Mouse (Mus musculus) hindbrain, embryonic 10.5 days (tissue): ENCODE data around the gene Kif1a. TPM values are rescaled to one million over a fixed set of nuclear protein-coding genes. Genes with fewer than 3 reads are reported as not detected.

Experiments
- DNase-seq: peaks from one replicate; pipeline ENCODE4 v3.0.0-alpha.2; 2017; ENCODE audit warnings: low spot score
- H3K27ac ChIP-seq: fragments of 300-500 bp; sonication (generic); 2 replicates; pipeline ENCODE4 v1.5.1; 2016; ENCODE audit warnings: mild to moderate bottlenecking, moderate library complexity
- H3K27me3 ChIP-seq: fragments of 300-500 bp; sonication (generic); 2 replicates; pipeline ENCODE4 v1.6.1; 2016; ENCODE audit warnings: mild to moderate bottlenecking; ENCODE audit not compliant: poor library complexity, insufficient read depth, severe bottlenecking
- H3K36me3 ChIP-seq: fragments of 300-500 bp; sonication (generic); 2 replicates; pipeline ENCODE4 v1.6.1; 2016; ENCODE audit warnings: mild to moderate bottlenecking, moderate library complexity
- H3K4me1 ChIP-seq: fragments of 300-500 bp; sonication (generic); replicated peaks from 2 replicates; pipeline ENCODE4 v1.6.1; 2016; ENCODE audit warnings: mild to moderate bottlenecking
- H3K4me3 ChIP-seq: fragments of 300-500 bp; sonication (generic); 2 replicates; pipeline ENCODE4 v1.5.1; 2016; ENCODE audit warnings: mild to moderate bottlenecking, moderate library complexity
- H3K9me3 ChIP-seq: fragments of 300-500 bp; sonication (generic); 2 replicates; pipeline ENCODE4 v1.6.1; 2016; ENCODE audit warnings: mild to moderate bottlenecking, moderate library complexity
- WGBS: fragments of 180-500 bp; shearing (Covaris S2); methylation state at CpG from one replicate; pipeline ENCODE4 v1.1.7; 2016; 5-methylcytosine and 5-hydroxymethylcytosine counted together
- polyA plus RNA-seq: library from polyadenylated mRNA; unstranded; fragments of >200 nt; fragmentation: Nextera tagmentation; extraction: Ambion mirVana; gene quantifications from 2 replicates; pipeline ENCODE4 v1.2.1, GENCODE M21; 2016

The Kif1a gene
- polyA plus RNA-seq, 1 experiment from 2014 or later: 79.0 TPM

- 79% methylated on average over 4 of the region's 4 CpGs for WGBS
- no peak overlapping the region for H3K4me3 ChIP-seq
- H3K27me3 ChIP-seq: no peaks in the 10 kb centered on the region
- peaks cover 87% of the 10 kb centered on the region for H3K36me3 ChIP-seq
- peaks cover 9% of the 10 kb centered on the region for H3K9me3 ChIP-seq
- no peak overlapping the region for H3K27ac ChIP-seq
- H3K4me1 ChIP-seq: peaks cover 6% of the 10 kb centered on the region; the same call in 1 of the 2 replicates
- no peak for DNase-seq
Measured at GRCm38 (mm10) chr1:93035981-93036380, 65.8 kb downstream of the Kif1a start.

- DNase-seq: no peak
- Histone ChIP-seq H3K4me1 (peaks cover 6% of the 10 kb centered on the region; the same call in 1 of the 2 replicates), H3K36me3 (peaks cover 71% of the 10 kb centered on the region), H3K4me3 (no peak overlapping the region), H3K27me3 (no peaks in the 10 kb centered on the region), H3K9me3 (peaks cover 9% of the 10 kb centered on the region), H3K27ac (peak overlapping the region; percentile 70)
- WGBS: 59% methylated on average over 8 of the region's 8 CpGs
Measured at GRCm38 (mm10) chr1:93033989-93034388, 67.8 kb downstream of the Kif1a start.

DNA sequence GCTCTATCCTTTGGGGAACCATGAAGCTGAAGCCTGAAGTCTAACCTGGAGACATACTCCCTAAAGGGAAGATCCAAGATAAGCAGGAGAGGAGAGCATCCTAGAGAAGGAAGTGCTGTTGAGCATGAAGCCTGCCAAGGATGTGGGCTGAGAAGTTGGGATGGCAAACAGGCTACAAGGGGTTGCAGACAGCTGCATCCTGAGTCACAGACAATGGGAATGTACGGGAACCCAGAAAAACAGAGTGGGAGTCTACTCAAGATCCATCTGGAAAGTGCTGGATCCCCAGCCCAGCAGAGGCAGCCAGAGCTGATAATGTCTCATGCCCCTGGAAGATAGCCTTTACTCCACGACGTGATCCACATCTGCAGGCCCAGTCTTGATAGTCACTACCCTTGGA, 70.6 kb downstream of the Kif1a start:
- H3K27me3 ChIP-seq: no peaks in the 10 kb centered on the region
- WGBS: 91% methylated on average over 3 of the region's 3 CpGs
- H3K4me3 ChIP-seq: no peak overlapping the region
- peaks cover 6% of the 10 kb centered on the region; the same call in 1 of the 2 replicates for H3K4me1 ChIP-seq
- no peaks in the 10 kb centered on the region for H3K9me3 ChIP-seq
- peaks cover 60% of the 10 kb centered on the region for H3K36me3 ChIP-seq
- DNase-seq: no peak
- no peak overlapping the region for H3K27ac ChIP-seq

DNA sequence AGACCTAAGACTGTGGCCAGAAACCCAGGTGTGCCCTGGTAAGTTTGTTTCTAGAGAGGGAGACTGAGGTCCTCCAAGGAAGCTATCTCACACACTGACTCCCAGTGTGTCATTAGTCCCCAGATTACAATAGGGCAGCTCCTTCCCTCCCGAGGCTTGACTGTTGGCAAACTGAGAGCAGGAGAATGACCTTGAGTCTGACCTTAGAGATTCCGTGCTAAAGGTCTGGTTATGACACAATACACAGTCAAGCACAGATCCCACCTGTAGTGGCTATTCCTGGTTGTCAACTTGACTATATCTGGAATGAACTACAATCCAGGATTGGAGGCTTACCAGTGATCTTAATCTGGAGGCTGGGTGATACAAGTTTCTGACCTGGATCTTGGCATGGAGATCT, 71.7 kb downstream of the Kif1a start:
- Histone ChIP-seq H3K27ac (no peak overlapping the region), H3K27me3 (no peaks in the 10 kb centered on the region), H3K36me3 (peaks cover 60% of the 10 kb centered on the region), H3K9me3 (no peaks in the 10 kb centered on the region), H3K4me1 (peaks cover 6% of the 10 kb centered on the region; the same call in 1 of the 2 replicates), H3K4me3 (no peak overlapping the region)
- WGBS: 77% methylated on average over 2 of the region's 2 CpGs
- DNase-seq: no peak

DNA sequence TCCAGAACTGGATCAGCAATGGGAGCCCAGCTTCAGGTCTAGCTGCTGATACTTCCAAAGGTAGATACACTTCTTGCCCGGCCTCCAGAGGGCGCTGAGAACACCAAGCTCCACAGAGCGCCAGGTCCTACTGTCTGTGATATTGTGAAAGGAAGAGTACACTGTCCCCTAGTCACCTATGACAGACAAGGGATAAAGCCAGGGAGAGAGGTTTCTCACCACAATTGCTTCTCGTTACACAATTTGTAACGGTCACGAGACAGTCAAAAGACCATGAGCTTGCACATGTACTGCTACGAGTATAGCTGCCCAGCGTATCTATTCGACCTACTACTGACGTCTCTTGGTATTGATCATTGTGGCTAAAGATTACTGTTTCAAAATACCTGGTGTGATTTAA, 72.4 kb downstream of the Kif1a start:
- Histone ChIP-seq H3K27ac (no peak overlapping the region), H3K36me3 (peaks cover 61% of the 10 kb centered on the region), H3K9me3 (no peaks in the 10 kb centered on the region), H3K4me1 (peaks cover under 1% of the 10 kb centered on the region; the same call in 1 of the 2 replicates), H3K27me3 (no peaks in the 10 kb centered on the region), H3K4me3 (no peak overlapping the region)
- DNase-seq: no peak
- 96% methylated on average over 10 of the region's 10 CpGs for WGBS

GRCm38 (mm10) chr1:93026600-93026999, 75.2 kb downstream of the Kif1a start:
- Histone ChIP-seq H3K27ac (no peak overlapping the region), H3K4me1 (no peaks in the 10 kb centered on the region), H3K27me3 (no peaks in the 10 kb centered on the region), H3K9me3 (no peaks in the 10 kb centered on the region), H3K36me3 (peaks cover 67% of the 10 kb centered on the region), H3K4me3 (no peak overlapping the region)
- WGBS: 83% methylated on average over 8 of the region's 8 CpGs
- no peak for DNase-seq

DNA sequence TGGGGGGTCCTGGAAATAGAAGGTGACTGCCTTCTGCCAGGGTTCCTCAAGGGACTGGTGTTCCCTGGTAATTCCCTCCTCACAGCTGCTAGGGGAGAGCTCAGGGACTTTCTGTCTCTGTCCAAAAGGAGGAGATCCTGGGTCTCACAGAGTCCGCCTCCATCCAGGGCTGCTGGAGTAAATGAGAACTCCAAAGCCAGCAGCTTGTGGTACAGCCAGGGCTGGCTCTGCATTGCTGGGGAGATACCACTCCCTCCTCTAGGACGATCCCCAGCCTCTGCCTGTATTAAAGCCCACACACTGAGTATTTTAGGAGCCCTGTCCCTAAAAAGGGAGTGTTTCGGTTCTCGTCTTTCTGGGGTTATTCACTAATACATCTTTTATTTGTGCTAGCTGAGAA, 81.1 kb downstream of the Kif1a start:
- no peak for DNase-seq
- Histone ChIP-seq H3K9me3 (no peaks in the 10 kb centered on the region), H3K4me1 (no peaks in the 10 kb centered on the region), H3K27me3 (no peaks in the 10 kb centered on the region), H3K27ac (no peak overlapping the region), H3K4me3 (no peak overlapping the region), H3K36me3 (peaks cover 85% of the 10 kb centered on the region)
- 88% methylated on average over 4 of the region's 4 CpGs for WGBS

GRCm38 (mm10) chr1:93018716-93019115, 83.0 kb downstream of the Kif1a start:
- H3K4me1 ChIP-seq: no peaks in the 10 kb centered on the region
- WGBS: 90% methylated on average over 10 of the region's 10 CpGs
- H3K9me3 ChIP-seq: no peaks in the 10 kb centered on the region
- H3K36me3 ChIP-seq: peaks cover 66% of the 10 kb centered on the region
- H3K4me3 ChIP-seq: no peak overlapping the region
- no peak overlapping the region for H3K27ac ChIP-seq
- no peaks in the 10 kb centered on the region for H3K27me3 ChIP-seq
- no peak for DNase-seq

DNA sequence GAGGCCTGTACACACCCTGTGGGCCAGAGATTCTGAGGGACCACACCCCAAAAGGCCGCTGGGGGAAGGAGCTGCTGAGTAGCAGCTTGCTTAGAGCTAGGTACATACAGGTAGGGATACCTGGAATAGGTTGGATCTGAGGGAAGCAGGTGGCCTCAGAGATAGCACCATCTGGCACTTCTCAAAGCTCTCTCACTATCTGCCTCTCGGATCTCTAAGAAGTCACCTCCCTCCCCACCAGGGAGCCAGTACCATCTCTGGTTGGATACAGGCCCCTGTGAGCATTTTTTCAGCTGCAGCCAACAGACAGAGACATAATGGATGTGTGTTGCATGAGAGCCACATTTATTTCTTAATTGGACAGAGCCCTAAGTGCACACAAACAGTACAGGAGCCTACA, 86.6 kb downstream of the Kif1a start:
- Histone ChIP-seq H3K27ac (no peak overlapping the region), H3K9me3 (no peaks in the 10 kb centered on the region), H3K4me1 (no peaks in the 10 kb centered on the region), H3K36me3 (peaks cover 30% of the 10 kb centered on the region), H3K4me3 (no peak overlapping the region), H3K27me3 (no peaks in the 10 kb centered on the region)
- WGBS: 65% methylated on average over 2 of the region's 2 CpGs
- DNase-seq: no peak

DNA sequence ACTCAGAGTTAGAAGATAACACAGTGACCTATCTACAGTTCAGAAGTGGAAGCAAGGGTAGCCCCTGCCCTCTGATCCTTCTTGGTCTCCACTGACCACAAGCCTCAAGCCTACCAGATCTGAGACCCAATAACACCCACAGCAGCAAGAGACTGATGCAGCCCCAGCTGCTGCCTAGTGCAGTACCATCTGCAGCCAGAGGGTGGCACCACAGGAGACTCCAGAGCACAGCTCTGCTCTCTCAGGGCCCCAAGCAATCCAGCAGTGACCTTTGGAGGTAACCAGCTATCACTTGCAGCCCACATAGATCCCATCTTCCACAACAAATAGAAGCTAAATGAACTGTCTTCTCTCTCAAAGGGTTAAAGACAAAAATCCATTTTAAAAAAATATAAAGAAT, 87.3 kb downstream of the Kif1a start:
- no peaks in the 10 kb centered on the region for H3K4me1 ChIP-seq
- H3K27ac ChIP-seq: no peak overlapping the region
- H3K36me3 ChIP-seq: peaks cover 24% of the 10 kb centered on the region
- H3K27me3 ChIP-seq: no peaks in the 10 kb centered on the region
- peak; percentile 79 for DNase-seq
- no peaks in the 10 kb centered on the region for H3K9me3 ChIP-seq
- H3K4me3 ChIP-seq: no peak overlapping the region

GRCm38 (mm10) chr1:93013367-93013766, 88.4 kb downstream of the Kif1a start:
- 77% methylated on average over 4 of the region's 4 CpGs for WGBS
- Histone ChIP-seq H3K4me1 (no peaks in the 10 kb centered on the region), H3K4me3 (no peak overlapping the region), H3K9me3 (no peaks in the 10 kb centered on the region), H3K36me3 (peaks cover 13% of the 10 kb centered on the region), H3K27me3 (no peaks in the 10 kb centered on the region), H3K27ac (no peak overlapping the region)
- DNase-seq: no peak

DNA sequence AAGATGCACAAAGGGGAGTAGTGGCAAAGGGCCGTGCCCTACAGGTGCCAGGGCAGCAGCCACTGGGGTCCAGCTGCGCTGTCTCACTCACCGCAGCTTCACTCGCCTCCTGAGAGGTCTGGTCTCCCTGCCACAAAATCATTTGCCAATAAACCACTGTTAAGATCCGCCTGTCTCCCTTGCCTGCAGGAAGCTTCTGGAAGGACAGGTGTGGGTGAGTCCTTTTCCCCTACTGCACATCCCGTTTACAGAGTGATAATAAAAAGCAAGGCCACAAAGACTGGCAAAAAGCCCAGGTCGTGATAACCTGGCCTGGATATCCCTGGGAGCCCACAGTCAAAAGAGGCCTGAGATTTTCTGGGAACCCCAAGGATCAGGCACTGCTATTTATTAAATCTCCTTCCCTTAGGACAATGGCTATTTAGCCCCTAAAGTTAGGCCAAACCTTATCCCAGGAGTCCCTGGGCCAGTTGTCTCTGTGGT, 89.6 kb downstream of the Kif1a start:
- H3K36me3 ChIP-seq: peaks cover 1% of the 10 kb centered on the region; the same call in 1 of the 2 replicates
- 81% methylated on average over 7 of the region's 7 CpGs for WGBS
- DNase-seq: no peak
- H3K4me3 ChIP-seq: no peak overlapping the region
- no peaks in the 10 kb centered on the region for H3K27me3 ChIP-seq
- no peaks in the 10 kb centered on the region for H3K4me1 ChIP-seq
- no peak overlapping the region for H3K27ac ChIP-seq
- no peaks in the 10 kb centered on the region for H3K9me3 ChIP-seq

DNA sequence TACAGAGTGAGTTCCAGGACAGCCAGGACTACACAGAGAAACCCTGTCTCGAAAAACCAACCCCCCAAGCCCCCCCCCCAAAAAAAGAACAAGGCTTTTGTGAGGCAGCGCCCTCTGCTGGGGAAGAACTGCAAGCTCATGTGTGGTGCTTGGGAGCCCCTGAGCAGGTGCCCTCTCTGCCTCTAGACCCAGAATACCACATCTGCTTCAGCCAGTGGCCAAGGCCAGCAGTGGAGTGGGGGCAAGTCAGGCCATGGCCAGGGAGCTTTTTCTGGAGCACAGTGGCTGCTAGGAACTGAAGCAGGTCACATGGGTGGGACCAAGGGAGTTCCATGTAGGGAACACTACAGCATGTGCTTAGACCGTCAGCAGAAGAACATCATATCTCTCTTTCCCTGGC, 91.0 kb downstream of the Kif1a start:
- WGBS: 36% methylated on average over 3 of the region's 3 CpGs
- Histone ChIP-seq H3K27ac (no peak overlapping the region), H3K4me1 (no peaks in the 10 kb centered on the region), H3K36me3 (no peaks in the 10 kb centered on the region), H3K9me3 (no peaks in the 10 kb centered on the region), H3K4me3 (no peak overlapping the region), H3K27me3 (no peaks in the 10 kb centered on the region)
- peak; percentile 33 for DNase-seq

GRCm38 (mm10) chr1:93009196-93009595, 92.6 kb downstream of the Kif1a start:
- WGBS: 74% methylated on average over 4 of the region's 4 CpGs
- DNase-seq: no peak
- no peaks in the 10 kb centered on the region for H3K4me1 ChIP-seq
- no peak overlapping the region for H3K27ac ChIP-seq
- H3K9me3 ChIP-seq: no peaks in the 10 kb centered on the region
- H3K4me3 ChIP-seq: no peak overlapping the region
- no peaks in the 10 kb centered on the region for H3K36me3 ChIP-seq
- no peaks in the 10 kb centered on the region for H3K27me3 ChIP-seq
